In genomic region chr11:95100393-95100792, GRCm38 (mm10) we compare ENCODE assay signal across 14 mouse cellular contexts. TPM values are rescaled to one million over a fixed set of nuclear protein-coding genes. Genes with fewer than 3 reads are reported as not detected.
A peak's percentile ranks its signal among the peaks of the same experiment; 100 is the strongest.
DNase-seq lines count a peak whose midpoint lies in the region; ATAC-seq and TF ChIP-seq lines count a peak whose summit lies in the region.
"Had no signal": no experiment of that assay in that cellular context is flagged by ENCODE, and none has a peak within 500 bp of the region (broad histone marks: within the 10 kb centered on the region; RNA-seq: fewer than 3 reads in every experiment).

No protein-coding gene starts in this region.

- H3K4me3 ChIP-seq in kidney, embryonic 14.5 days (ENCODE audit: low read length), result no peak overlapping the region
- H3K4me3 ChIP-seq in embryonic facial prominence, embryonic 11.5 days (ENCODE audit: low read depth, low read length), result no peak overlapping the region
- H3K4me3 ChIP-seq in liver, postnatal 0 days (ENCODE audit: low read depth, low read length), result no peak overlapping the region
- H3K4me3 ChIP-seq: megakaryocyte, embryonic 14.5 days; neural tube, embryonic 12.5 days had no signal

- H3K9ac ChIP-seq in kidney, embryonic 14.5 days (ENCODE audit: low read depth, low read length), result no peak overlapping the region
- H3K9ac ChIP-seq in embryonic facial prominence, embryonic 11.5 days (replicated peaks; ENCODE audit: low read length), result no peak overlapping the region
- no peak overlapping the region for H3K9ac ChIP-seq in liver, postnatal 0 days (replicated peaks)
- H3K9ac ChIP-seq: neural tube, embryonic 12.5 days had no signal

- H3K9me3 ChIP-seq in kidney, embryonic 14.5 days (ENCODE audit: control insufficient read depth, low read length), result no peaks in the 10 kb centered on the region
- no peaks in the 10 kb centered on the region for H3K9me3 ChIP-seq in embryonic facial prominence, embryonic 11.5 days (replicated peaks; ENCODE audit: control insufficient read depth, low read length)
- H3K9me3 ChIP-seq in liver, postnatal 0 days (ENCODE audit: low read length), result no peaks in the 10 kb centered on the region
- H3K9me3 ChIP-seq: neural tube, embryonic 12.5 days had no signal

- WGBS in kidney, embryonic 14.5 days, result 46% methylated on average over 3 of the region's 3 CpGs
- 32% methylated on average over 3 of the region's 3 CpGs for WGBS in embryonic facial prominence, embryonic 11.5 days
- 48% methylated on average over 3 of the region's 3 CpGs for WGBS in liver, postnatal 0 days (ENCODE audit: insufficient replicate concordance)

- H3K36me3 ChIP-seq in kidney, embryonic 14.5 days (ENCODE audit: control insufficient read depth, insufficient read depth, low read length), result no peaks in the 10 kb centered on the region
- no peaks in the 10 kb centered on the region for H3K36me3 ChIP-seq in embryonic facial prominence, embryonic 11.5 days (replicated peaks; ENCODE audit: control insufficient read depth, insufficient read depth, low read depth, low read length)
- no peaks in the 10 kb centered on the region for H3K36me3 ChIP-seq in liver, postnatal 0 days (replicated peaks; ENCODE audit: insufficient read depth, low read length)
- H3K36me3 ChIP-seq: neural tube, embryonic 12.5 days had no signal

- peaks cover 38% of the 10 kb centered on the region for H3K4me1 ChIP-seq in kidney, embryonic 14.5 days (ENCODE audit: control insufficient read depth, insufficient read depth, low read length)
- peaks cover 2% of the 10 kb centered on the region for H3K4me1 ChIP-seq in embryonic facial prominence, embryonic 11.5 days (ENCODE audit: control insufficient read depth, insufficient read depth, low read length)
- H3K4me1 ChIP-seq in liver, postnatal 0 days (ENCODE audit: insufficient read depth), result peaks cover 9% of the 10 kb centered on the region

- no peak for TF ChIP-seq EP300 in liver, postnatal 0 days (IDR thresholded peaks at IDR 0.05; ENCODE audit: low read depth)

- no peak overlapping the region for H3K27ac ChIP-seq in kidney, embryonic 14.5 days (ENCODE audit: low read depth, low read length)
- H3K27ac ChIP-seq in embryonic facial prominence, embryonic 11.5 days (replicated peaks; ENCODE audit: low read depth, low read length), result no peak overlapping the region
- H3K27ac ChIP-seq in liver, postnatal 0 days (ENCODE audit: low read depth), result no peak overlapping the region
- H3K27ac ChIP-seq: neural tube, embryonic 12.5 days had no signal

- ATAC-seq in kidney, embryonic 14.5 days (ENCODE audit: low FRiP score, low TSS enrichment), result no peak
- ATAC-seq in embryonic facial prominence, embryonic 11.5 days (replicated peaks; ENCODE audit: insufficient number of reproducible peaks, low FRiP score, low TSS enrichment, low read depth), result no peak
- no peak for ATAC-seq in liver, postnatal 0 days
- ATAC-seq: Patski had no signal

- no peak for TF ChIP-seq CTCF in liver, postnatal 0 days (IDR thresholded peaks at IDR 0.05; ENCODE audit: low read depth)

- no peak overlapping the region for H3K4me2 ChIP-seq in kidney, embryonic 14.5 days (replicated peaks; ENCODE audit: low read depth, low read length)
- no peak overlapping the region for H3K4me2 ChIP-seq in embryonic facial prominence, embryonic 11.5 days (ENCODE audit: low read depth, low read length)
- no peak overlapping the region for H3K4me2 ChIP-seq in liver, postnatal 0 days (ENCODE audit: low read depth, low read length)
- H3K4me2 ChIP-seq: neural tube, embryonic 12.5 days had no signal

- DNase-seq in kidney, postnatal 10 days, result peak; percentile 64
- DNase-seq in MN1 (ENCODE audit: low spot score), result peak; percentile 62
- peak; percentile 54 for DNase-seq in embryonic facial prominence, embryonic 11.5 days (ENCODE audit: low spot score)
- DNase-seq in retina, embryonic 14.5 days (ENCODE audit: low spot score), result peak; percentile 43
- DNase-seq in right cerebral cortex, postnatal 4 days, result no peak
- no peak for DNase-seq in liver, postnatal 0 days
- DNase-seq: adrenal gland, postnatal 36 days; cerebellum, adult 9-10 months; heart, postnatal 36 days had no signal

- no peaks in the 10 kb centered on the region for H3K27me3 ChIP-seq in kidney, embryonic 14.5 days (ENCODE audit: control insufficient read depth, insufficient read depth, low read length)
- H3K27me3 ChIP-seq in embryonic facial prominence, embryonic 11.5 days (ENCODE audit: control insufficient read depth, insufficient read depth, low read length), result no peaks in the 10 kb centered on the region
- peaks cover 6% of the 10 kb centered on the region; the same call in 1 of the 2 replicates for H3K27me3 ChIP-seq in liver, postnatal 0 days (ENCODE audit: insufficient read depth, low read length)
- H3K27me3 ChIP-seq: neural tube, embryonic 12.5 days; Patski had no signal

RNA-seq across cellular contexts. Expression of gene Dlx3, which starts 19.5 kb away (rescaled TPM):
- polyA plus RNA-seq in kidney, embryonic 14.5 days (2014; fragmentation: Nextera tagmentation; extraction: Ambion mirVana), result 0.71 and 1.2 TPM in 2 replicates
- 15.9 and 21.7 TPM in 2 replicates for polyA plus RNA-seq in embryonic facial prominence, embryonic 11.5 days (2014; fragmentation: Nextera tagmentation; extraction: Ambion mirVana)
- not detected in 2 replicates for polyA plus RNA-seq in liver, postnatal 0 days (2015; fragmentation: Nextera tagmentation; extraction: Ambion mirVana)
- polyA plus RNA-seq: liver, adult 2 months; Patski had no signal

RNA-seq across cellular contexts. Expression of gene Itga3, which starts 23.8 kb away (rescaled TPM):
- 13.9 and 20.9 TPM in 2 replicates for polyA plus RNA-seq in kidney, embryonic 14.5 days (2014; fragmentation: Nextera tagmentation; extraction: Ambion mirVana)
- 5.1 and 6.6 TPM in 2 replicates for polyA plus RNA-seq in embryonic facial prominence, embryonic 11.5 days (2014; fragmentation: Nextera tagmentation; extraction: Ambion mirVana)
- polyA plus RNA-seq in liver, postnatal 0 days (2015; fragmentation: Nextera tagmentation; extraction: Ambion mirVana), result 0.97 and 1.0 TPM in 2 replicates

RNA-seq across cellular contexts. Expression of gene Dlx4, which starts 45.7 kb away (rescaled TPM):
- not detected in 2 replicates for polyA plus RNA-seq in kidney, embryonic 14.5 days (2014; fragmentation: Nextera tagmentation; extraction: Ambion mirVana)
- polyA plus RNA-seq in embryonic facial prominence, embryonic 11.5 days (2014; fragmentation: Nextera tagmentation; extraction: Ambion mirVana), result 3.0 and 3.6 TPM in 2 replicates
- polyA plus RNA-seq in liver, postnatal 0 days (2015; fragmentation: Nextera tagmentation; extraction: Ambion mirVana), result 0.08 and 0.17 TPM in 2 replicates

RNA-seq across cellular contexts. Expression of gene Pdk2, which starts 59.2 kb away (rescaled TPM):
- polyA plus RNA-seq in kidney, embryonic 14.5 days (2014; fragmentation: Nextera tagmentation; extraction: Ambion mirVana), result 30.0 and 46.5 TPM in 2 replicates
- 15.5 and 17.0 TPM in 2 replicates for polyA plus RNA-seq in embryonic facial prominence, embryonic 11.5 days (2014; fragmentation: Nextera tagmentation; extraction: Ambion mirVana)
- polyA plus RNA-seq in liver, postnatal 0 days (2015; fragmentation: Nextera tagmentation; extraction: Ambion mirVana), result 16.2 and 17.3 TPM in 2 replicates

Comparison
In these comparisons a context has a peak if more than half of its experiments do, and no peak if none do; other contexts are left out.
1. DNase-seq: peak in kidney, postnatal 10 days (single experiment), MN1 (single experiment), embryonic facial prominence, embryonic 11.5 days (single experiment) and retina, embryonic 14.5 days (single experiment); none in right cerebral cortex, postnatal 4 days (single experiment) and liver, postnatal 0 days (single experiment).